Mouse (Mus musculus) gastrocnemius, postnatal 36 days (tissue): ENCODE data around the gene Ndufaf2. TPM values are rescaled to one million over a fixed set of nuclear protein-coding genes. Genes with fewer than 3 reads are reported as not detected.
A peak's percentile ranks its signal among the peaks of the same experiment; 100 is the strongest.

ENCODE experiments used
- DNase-seq, 2 experiments: peaks; one replicate each; pipeline ENCODE4 v3.0.0; 2022
- intact Hi-C: fragments of 180-260 bp; cut with DNase I; formaldehyde crosslinking; loops from one replicate; pipeline ENCODE4 v1.15.1; 2025
- total RNA-seq, 2 experiments: library from RNA; stranded (reverse); gene quantifications; 2 replicates each; pipeline ENCODE4 v1.2.3; 2021

The Ndufaf2 gene
- total RNA-seq, 2 experiments from 2014 or later: 13.3 to 17.3 TPM

DNA sequence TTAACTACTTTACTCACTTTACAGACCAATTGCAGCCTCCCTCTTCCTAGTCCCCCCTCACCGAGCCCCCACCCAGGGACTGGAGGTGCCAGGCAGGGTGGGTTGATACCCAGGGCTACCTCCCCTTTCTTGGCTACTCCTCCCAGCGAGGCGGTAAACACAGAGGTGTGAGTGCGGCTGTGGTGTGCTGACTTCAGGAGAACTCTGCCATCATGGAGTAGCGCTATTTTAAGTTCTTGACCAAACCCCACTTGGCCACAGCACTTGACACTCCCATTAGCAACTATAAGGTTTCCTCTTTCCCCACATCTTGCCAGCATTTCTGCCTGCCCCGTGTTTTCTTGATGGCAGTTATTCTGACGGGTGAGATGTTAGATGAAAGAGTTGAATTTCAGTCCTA lies 62.0 kb downstream of the Ndufaf2 start:
- intact Hi-C loops: no loop called here
- peak in 1 of 2 experiments; percentile 18 for DNase-seq

DNA sequence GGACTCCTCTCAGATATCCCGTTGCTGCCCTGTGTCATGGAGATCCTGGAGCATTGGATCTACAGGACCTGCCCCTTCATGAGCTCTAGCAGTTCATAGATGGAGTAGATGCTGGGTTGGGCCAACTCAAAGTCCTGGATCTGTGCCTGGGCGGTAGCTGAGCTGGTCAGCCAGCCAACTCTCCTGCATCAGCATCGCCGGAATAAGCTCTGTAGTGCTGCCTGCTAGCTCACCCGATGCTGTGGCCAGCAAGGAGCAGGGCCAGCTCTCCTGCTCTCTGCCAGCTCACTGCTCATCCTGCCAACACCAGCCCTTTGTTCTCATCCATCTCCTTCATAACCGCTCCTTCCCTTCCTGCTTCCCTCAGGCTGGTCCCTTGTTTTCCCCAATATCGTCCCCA lies 62.8 kb downstream of the Ndufaf2 start:
- intact Hi-C loops: no loop called here

DNA sequence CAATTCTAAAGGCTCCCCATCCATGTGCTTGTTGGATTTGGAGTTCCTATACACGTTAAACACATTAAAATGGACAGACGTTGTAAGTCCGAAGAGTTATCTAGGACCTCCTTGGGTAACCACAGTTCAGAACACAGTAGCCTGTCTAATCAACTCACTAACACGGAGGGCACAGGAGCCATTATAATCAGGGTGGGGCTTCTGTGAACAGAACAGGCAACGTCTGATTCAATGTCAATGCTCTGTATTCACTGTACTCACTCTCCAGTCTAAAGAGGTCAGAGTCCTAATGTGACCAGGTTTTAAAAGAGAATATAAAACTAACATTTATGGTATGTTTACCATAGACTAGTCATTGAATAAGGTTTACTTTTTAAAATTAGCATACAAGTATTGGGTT lies 63.7 kb downstream of the Ndufaf2 start:
- intact Hi-C loops: no loop called here
- no peak for DNase-seq

More for the DNA sequence above, 62.8 kb downstream of the Ndufaf2 start:
- DNase-seq: peak; percentile 35 to 55

DNA sequence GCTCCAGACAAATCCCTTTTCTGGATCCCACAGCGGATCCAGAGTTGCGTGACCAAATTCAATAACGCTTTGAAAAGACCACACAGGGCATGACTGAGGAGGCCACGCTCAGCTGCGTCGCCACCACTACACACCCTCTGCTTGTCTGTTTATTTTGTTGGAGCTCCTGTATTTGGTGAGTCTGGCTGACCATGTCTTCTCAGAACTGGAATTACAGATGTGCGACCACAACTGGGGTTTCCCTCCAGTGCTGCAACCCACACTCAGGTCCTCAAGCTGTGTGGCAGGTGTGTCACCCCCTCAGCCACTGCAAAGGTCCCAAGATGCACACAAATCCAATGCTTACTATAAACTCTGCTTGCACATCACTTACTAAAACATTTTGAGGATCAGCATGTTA lies 66.1 kb downstream of the Ndufaf2 start:
- intact Hi-C loops: no loop called here
- DNase-seq: no peak

DNA sequence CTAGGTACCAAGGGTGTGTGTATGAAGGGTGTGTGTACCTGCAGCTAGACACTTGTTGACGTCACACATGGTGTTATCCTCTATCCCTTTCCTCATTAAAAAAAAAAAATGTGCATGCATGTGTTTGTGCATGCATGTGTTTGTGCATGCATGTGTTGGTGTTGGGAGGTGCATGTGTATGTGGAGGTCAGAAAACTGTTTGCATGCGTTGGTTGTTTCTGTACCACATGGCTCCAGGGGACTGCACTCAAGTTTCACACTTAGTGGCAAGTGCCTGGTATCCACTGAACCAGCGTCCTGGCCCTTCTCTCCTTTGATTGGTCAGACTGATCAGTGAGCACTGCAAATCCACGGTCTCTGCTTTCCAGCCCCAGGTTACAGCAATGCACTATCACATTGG lies 71.7 kb downstream of the Ndufaf2 start:
- intact Hi-C loops: no loop called here

DNA sequence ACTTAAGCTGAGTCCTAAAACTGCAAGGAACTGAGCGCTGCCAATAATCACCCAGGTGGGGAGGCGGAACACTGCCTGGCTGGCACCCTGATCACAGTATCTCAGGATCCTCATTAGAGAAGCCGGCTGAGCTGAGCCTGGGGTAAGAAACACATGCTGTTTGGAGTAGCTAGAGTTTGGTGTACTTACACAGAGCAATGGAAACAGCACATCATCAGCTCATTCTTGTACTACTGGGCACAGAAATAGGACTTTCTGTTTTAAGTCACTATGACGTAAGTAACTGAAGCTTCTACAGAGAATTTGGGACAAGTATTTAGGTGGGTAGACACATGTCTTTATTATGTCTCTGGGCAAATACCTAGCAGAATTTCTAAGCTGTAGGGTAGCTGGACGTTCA lies 72.4 kb downstream of the Ndufaf2 start:
- intact Hi-C loops: no loop called here
- DNase-seq: no peak

More for the DNA sequence above, 71.7 kb downstream of the Ndufaf2 start:
- no peak for DNase-seq

DNA sequence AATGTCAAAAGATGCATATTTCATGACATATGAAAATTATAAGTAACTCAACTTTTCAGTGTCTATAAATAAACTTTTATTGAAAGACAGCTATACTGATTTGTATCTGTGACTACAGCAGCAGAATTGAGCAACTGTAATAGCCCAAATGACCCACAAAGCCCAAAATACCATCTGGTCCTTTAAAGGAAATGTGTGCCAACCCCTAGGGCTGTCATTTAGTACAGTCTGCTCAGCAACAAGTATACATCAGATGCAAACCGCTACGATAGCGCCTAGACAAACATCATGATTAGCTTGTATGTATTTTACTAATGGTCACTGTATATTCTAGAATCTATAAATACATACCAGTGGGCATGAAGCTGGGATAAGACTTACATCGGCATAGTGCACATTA lies 74.3 kb downstream of the Ndufaf2 start:
- no peak for DNase-seq
- intact Hi-C loops: no loop called here

DNA sequence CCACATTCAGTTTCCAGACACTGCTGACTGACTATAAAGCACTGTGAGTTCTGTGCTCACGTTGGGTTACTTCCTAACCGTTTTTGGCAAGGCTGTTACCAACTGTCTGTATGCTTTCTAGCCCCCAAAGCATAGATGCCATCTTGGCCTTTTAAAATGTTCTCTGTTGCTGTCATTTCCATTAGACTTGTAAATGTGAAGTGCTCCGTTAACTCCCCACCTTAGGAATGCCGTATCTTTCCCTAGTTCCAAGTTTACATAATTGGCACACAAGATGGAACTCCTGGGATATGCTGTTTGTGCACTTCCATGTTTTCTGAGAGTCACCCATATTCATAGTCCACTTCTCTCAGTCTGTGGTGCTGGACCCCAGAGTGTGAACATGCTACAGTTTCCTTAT lies 80.5 kb downstream of the Ndufaf2 start:
- DNase-seq: no peak
- intact Hi-C loops: no loop called here

DNA sequence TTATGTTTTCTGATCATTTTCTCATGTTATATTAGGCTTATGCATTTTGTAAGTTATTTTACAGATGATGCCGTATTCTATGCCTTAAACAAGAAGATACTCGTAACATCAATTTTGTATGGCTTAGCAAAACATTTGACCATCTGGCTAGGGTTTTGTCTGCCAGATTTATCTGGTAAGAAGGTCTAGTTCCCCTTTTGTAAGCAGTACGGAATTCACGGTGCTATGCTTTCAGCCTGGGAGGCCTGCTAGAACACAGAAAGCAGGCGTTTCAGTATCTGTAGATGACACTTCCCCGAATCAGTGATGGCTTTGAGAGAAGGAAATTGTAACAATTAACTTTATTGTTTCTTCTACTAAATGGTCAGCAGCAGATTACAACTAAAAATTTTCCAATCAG lies 80.9 kb downstream of the Ndufaf2 start:
- intact Hi-C loops: no loop called here
- DNase-seq: no peak

DNA sequence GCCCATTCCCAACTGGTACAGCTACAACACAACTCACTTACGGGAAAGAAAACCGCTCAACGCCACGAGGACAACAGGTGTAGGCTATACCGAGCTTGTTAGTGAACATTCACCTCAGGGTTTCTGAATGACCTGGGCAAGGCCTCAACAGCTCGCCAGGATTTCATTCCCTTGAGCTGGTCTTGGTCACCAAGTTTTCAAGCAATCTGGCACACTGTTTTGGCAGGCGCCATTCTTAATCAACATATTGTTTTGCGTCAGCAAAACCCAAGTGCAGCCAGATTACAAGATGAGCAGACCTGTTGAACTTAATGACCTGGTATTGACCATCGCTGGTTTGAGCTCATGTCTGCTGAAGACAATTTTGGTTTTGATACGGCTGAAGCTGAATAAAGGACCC lies 88.3 kb downstream of the Ndufaf2 start:
- intact Hi-C loops: no loop called here
- DNase-seq: no peak

DNA sequence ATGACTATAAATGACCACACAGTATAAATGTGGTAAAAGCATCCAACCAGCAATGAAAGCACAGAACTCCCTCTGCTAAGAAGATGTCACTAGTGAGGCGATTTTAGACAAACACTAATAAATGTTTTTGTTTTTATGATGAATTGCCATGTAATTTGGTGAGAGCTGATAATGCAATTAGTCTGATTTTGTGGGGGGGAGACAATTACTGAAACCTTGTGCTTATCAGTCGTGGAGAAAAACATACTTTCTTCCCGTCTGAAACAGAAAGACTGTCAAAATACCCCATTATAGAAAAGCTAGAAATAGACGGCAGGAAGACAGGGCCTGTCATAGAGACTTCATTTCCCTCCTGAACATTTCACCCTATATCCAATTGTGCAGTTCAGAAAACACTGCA lies 89.3 kb downstream of the Ndufaf2 start:
- intact Hi-C loops: no loop called here
- no peak for DNase-seq

DNA sequence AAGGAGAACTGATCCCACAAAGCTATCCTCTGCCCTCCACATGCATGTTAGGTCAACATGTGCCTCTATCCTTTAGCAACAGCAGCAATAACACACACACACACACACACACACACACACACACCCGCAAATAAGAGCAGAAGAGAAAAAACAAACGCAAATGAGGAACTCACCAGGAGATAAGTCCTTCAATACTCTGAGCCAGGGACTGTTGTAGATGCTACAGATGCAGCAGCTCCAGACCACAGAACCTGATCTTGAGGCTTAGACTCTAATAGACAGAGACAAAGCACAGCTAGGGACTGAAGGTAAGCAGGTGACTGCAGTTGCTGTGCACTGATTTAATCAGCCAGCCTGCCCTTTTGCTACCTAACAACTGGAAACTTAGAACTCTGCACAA lies 92.4 kb downstream of the Ndufaf2 start:
- intact Hi-C loops: no loop called here
- no peak for DNase-seq

DNA sequence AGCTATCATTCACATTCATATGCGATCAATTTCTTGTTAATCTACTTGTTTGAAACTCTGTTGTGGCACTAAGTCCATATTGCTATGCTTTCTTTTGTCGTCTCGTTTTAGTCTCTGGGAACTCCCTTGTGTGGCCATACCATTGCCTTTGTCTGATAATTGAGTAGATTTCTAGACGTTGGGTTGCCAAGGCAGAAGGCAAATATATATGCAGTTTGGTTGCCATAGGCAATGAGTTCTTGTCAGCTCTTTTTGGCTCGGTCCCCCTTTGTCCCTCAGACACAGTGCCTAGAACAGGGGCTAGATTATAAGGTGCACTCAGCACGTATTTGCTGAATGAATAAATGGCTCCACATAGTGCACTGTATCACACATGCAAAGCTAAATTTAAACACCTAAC lies 94.1 kb downstream of the Ndufaf2 start:
- intact Hi-C loops: no loop called here

DNA sequence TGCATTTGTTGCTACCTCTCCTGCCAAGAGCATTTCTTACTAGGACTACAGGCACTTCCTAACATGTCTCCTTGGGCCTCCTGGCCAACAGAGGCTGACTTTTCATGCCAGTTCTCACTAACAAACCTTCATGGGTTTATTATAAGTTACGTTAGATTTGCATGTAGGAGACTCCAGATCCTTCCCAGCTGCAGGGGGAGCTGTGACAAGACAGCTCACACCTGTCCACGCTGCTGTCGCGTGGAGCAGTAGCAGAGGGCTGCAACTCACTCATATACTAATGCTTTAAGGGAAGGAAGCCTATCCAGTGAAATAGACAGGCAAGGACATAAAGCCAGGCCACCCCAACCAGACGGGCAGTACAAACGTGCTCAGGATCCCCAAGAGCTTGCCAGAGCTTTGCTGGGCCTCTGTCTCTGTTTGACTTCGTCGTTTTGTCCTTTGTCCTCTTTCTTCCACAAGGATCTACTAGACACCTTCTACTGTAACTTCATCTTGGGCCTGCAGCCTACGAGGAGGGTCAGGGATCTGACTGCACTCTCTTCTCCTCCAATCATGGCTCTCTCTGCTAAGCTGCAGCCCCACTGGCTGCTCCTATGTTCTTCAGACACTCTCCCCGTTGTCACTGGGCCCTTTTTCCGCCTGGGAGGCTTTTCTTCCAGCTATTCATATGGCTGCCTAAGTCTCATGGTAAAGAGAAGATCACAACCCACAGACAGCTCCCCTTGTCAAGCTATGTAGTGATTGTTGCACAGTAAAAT lies 94.9 kb downstream of the Ndufaf2 start:
- intact Hi-C loops: no loop called here
- no peak for DNase-seq

More for the DNA sequence above, 94.1 kb downstream of the Ndufaf2 start:
- no peak for DNase-seq

DNA sequence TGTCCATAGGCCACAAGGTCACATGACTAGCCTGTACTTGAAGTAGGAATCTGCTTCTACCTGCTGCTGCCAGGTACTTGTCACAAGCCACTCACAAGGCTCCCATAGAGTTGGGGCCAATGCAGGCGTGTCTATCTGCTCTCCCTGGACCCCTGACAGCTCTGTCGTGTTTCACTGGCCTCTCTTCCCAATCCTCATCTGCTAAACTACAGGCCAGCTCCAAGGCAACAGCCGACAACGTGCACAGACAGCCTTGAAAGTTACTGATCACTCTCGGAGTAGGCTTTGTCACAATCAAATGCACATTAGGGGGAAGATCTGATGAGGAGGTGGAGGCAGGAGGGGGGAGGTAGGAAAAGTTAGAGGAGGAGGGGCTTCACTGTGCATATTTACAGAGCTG lies 95.5 kb downstream of the Ndufaf2 start:
- no peak for DNase-seq
- intact Hi-C loops: no loop called here

DNA sequence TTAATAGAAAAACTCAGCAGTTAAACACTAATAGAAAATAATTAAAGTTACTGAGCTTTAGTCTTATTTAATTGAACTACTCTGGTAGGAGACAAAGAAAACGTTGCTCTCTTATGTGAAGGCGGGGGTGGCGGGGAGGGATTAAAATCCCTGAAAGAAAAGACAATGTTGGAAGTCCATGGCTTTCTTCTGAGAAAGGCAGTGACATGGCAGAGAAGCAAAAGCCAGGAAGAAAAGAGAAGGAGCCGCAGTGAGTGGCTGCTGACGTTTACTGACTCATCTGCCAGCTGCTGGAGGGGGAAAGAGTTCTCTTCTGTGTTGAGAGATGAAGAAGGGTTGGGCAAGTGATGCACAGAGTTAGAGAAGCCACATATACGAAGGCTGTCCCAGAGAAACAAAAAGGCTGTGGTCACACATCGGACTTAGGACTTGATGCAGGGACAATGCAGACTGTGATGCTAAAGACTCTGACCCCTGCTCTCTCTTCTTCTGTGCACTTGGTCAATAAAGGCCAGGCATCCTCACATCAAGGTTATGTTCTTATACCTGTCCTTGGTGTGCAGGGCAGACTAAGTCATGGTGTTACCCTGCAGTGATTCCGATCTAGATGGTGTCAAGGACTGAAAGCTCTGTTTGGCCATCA lies 97.4 kb downstream of the Ndufaf2 start:
- no peak for DNase-seq
- intact Hi-C loops: no loop called here

DNA sequence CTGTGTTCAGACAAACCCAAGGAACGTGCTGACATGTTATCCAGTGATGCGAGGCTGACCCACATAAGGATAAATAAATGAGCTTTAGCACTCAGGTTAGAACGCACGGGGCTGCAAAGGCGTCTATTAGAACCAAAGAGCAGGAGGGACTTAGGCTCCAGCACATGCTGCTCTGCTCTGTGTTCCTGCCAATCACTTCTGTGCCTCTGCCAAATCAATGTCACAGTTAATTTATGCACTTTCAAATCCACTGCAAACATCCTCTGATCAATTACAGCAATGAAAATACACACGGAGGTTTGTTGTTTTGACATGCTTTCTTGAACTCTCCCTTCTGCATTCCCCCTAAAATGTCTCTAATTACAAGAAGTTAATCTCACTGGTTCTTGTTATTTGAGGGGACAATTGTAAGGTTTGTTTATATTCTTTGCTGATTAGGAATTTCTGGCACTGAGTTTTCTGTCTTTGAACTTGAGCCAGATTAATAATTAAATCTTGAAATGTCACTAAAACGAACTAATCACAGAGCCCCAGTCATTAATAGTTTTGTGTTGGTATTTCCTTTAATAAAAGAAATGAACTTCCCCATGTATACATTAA lies 98.0 kb downstream of the Ndufaf2 start:
- intact Hi-C loops: no loop called here
- no peak for DNase-seq

DNA sequence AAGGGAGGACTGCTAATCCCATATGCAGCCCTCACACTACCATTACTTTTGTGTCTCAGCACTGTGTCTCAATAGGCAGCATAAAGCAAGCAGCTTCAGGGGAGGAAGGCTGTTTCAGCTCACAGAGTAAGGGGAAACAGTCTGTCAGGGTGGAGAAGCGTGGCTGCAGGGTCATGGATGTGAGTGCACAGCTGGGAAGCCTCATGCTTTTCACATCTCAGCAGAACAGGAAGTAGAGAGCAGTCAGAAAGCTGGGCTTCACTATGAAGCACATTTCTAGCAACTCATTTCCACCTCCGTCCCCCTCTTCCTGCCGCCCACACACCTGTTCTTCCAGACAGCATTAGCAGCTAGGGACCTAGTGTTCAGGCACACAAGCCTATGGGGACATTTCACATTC lies 101.5 kb downstream of the Ndufaf2 start:
- DNase-seq: no peak
- intact Hi-C loops: no loop called here

DNA sequence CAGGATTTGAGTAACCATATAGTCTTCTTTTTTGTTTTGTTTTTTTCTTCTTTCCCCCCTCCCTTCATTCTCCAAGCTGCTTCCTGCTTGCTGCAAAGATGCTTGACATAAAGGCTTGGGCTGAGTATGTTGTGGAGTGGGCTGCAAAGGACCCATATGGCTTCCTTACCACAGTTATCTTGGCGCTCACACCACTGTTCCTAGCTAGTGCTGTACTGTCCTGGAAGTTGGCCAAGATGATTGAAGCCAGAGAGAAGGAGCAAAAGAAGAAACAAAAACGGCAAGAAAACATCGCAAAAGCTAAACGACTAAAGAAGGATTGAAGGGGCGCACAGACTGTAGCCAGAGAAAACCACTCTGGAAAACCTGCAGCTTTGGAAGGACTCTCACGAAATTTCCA lies 111.1 kb downstream of the Ndufaf2 start:
- DNase-seq: no peak
- intact Hi-C loops: loop anchor here (10.0 kb wide), 1 partner anchor 583 kb away; no protein-coding TSS in a partner anchor

DNA sequence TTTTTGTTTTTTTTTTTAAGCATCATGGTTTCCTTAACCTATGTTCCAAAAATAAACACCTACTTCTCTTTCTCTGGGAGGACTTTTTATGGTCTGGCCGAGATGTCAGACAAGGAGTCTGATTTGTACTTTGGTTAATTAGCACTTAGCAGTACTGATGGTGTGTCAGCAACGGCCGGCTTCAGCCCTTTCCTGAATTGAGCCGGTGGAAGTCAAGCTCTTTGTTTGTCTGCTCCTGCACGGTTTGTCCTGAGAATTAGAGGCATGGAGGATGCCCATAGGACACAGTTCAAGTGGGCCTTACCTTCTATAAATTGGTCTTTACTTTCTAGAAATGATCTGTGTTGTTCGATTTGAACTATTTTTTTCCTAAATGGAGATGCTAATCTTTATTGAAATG lies 111.5 kb downstream of the Ndufaf2 start:
- no peak for DNase-seq
- intact Hi-C loops: loop anchor here (10.0 kb wide), 1 partner anchor 582 kb away; no protein-coding TSS in a partner anchor

DNA sequence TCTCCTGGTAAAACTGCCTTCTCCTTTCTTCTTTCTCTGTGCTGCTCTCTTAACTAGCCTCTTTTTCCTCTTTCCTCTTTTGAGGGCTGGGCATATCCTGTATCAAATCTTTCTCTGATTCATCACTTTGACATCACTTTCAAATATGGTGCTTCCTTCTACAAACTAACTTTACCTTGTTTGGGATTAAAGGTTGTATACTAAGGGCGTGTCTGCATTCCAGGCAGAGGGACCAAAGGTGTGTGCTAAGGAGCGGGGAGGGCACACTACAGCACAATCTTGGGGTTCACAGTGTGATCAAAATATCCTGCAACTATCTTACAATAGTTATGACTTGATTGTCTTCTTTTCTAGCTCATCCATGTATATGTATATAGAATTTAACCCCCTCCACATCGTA lies 112.4 kb downstream of the Ndufaf2 start:
- DNase-seq: no peak
- intact Hi-C loops: loop anchor here (10.0 kb wide), 1 partner anchor 581 kb away; no protein-coding TSS in a partner anchor

DNA sequence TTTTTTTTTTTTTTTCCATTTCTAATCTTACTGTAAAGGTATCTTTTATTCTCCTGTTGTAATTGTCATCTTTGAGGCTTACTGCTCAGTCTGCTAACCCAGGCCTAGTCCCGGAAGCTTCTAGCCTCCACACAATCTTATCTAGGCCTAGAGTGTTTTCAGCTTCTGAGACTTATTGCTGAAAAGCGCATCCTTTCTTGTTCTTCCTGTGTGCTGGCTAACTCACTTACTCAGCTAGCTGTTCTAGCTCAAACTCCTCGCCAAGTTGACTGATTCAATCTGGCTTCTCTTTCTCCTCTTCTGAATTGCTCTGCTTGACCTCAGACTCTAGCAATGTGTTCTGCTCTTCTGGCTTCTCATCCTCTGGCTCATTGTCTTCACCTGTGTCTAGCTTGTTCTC lies 112.8 kb downstream of the Ndufaf2 start:
- intact Hi-C loops: loop anchor here (10.0 kb wide), 1 partner anchor 581 kb away; no protein-coding TSS in a partner anchor
- DNase-seq: no peak
